Comparison of ENCODE assay signal across 17 mouse cellular contexts in the genomic region with DNA sequence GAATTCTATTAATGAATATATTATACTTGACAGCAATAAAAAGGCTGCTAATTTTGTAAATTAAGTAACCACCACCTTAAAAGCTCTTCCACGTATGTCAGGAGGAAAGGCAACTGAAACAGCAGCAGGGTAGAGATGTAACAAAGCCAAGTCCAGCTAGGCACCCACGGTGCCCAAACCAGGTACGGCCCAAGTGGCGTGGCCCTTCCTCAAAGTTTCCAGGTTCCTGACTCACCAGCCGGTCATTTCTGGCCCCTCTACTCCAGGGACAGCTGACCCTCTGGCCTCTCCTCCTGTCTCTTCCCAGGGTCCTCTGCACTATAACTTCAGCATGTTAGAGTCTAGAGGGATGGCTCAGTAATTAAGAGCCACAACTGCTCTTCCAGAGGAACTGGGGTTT.
"Had no signal": no experiment of that assay in that cellular context is flagged by ENCODE, and none has a peak within 500 bp of the region (broad histone marks: within the 10 kb centered on the region; RNA-seq: fewer than 3 reads in every experiment).

No protein-coding gene starts in this region.

- ATAC-seq: liver, postnatal 0 days; lung, postnatal 0 days; midbrain, embryonic 15.5 days had no signal

- DNase-seq: liver, postnatal 0 days; lung, postnatal 14 days; lung, postnatal 36 days; right cerebral cortex, postnatal 14 days; thymus, adult 2 months; thymus, postnatal 25 days; thymus, postnatal 4 days had no signal

- H3K27ac ChIP-seq: liver, embryonic 14.5 days; lung, embryonic 15.5 days; macrophage; midbrain, embryonic 12.5 days; midbrain, embryonic 15.5 days; neural tube, embryonic 12.5 days; stomach, embryonic 15.5 days; stomach, postnatal 0 days had no signal

- H3K4me3 ChIP-seq: lung, embryonic 15.5 days; midbrain, embryonic 12.5 days; midbrain, embryonic 15.5 days; neural tube, embryonic 12.5 days; stomach, embryonic 15.5 days had no signal

- H3K27me3 ChIP-seq: lung, embryonic 15.5 days; megakaryocyte, embryonic 14.5 days; midbrain, embryonic 12.5 days; midbrain, embryonic 15.5 days; neural tube, embryonic 12.5 days; stomach, embryonic 15.5 days had no signal

- H3K36me3 ChIP-seq: midbrain, embryonic 15.5 days had no signal

- H3K9ac ChIP-seq: liver, embryonic 14.5 days; liver, postnatal 0 days; lung, embryonic 15.5 days; midbrain, embryonic 12.5 days; midbrain, embryonic 15.5 days; neural tube, embryonic 12.5 days; stomach, embryonic 15.5 days had no signal

- H3K9me3 ChIP-seq: lung, embryonic 15.5 days; megakaryocyte, embryonic 14.5 days; midbrain, embryonic 12.5 days; midbrain, embryonic 15.5 days; neural tube, embryonic 12.5 days; stomach, embryonic 15.5 days had no signal

- H3K4me2 ChIP-seq: lung, embryonic 15.5 days; midbrain, embryonic 12.5 days; midbrain, embryonic 15.5 days; stomach, embryonic 15.5 days had no signal
